ENCODE assay signal across 18 mouse cellular contexts in the genomic region with DNA sequence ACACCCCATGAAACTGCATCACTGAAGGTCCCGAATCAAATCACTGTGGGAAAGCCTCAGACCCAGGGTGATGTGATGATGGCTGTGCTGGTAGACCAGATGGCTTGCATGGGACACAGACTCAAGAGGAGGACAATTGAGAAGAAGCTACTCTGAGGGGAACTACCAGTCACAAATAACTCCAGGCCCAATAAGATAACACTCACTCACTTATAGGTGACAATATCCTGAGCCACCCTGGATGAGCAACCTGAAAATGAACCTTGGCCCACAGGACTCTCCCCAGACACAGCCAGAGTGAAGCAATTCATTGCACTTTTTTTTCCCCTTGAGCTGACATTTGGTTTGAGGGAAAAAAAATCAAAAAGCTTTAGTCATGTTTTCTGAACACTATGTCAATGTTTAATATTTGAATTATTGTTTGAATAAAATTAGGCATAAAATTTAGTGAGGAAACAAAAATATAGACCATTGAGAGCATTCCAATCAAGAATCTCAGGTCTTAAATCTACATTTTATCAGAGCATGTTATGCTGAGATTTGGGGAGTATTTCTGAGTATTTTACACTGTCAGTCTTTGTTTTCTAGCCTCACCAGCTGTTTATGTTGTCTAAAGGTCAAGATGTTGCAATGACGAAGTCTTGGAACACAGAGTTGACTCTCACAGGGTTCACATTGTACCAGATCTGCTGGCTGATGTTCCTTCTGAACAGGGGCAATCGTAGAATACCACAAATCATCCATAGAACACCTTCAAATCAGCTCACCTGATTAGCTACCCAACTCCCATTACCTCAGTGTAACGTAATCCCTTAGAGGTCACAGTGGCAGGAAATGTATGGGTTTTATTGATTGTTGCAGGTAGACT.
DNase-seq lines count a peak whose midpoint lies in the region; ATAC-seq and TF ChIP-seq lines count a peak whose summit lies in the region.
"Had no signal": no experiment of that assay in that cellular context is flagged by ENCODE, and none has a peak within 500 bp of the region (broad histone marks: within the 10 kb centered on the region; RNA-seq: fewer than 3 reads in every experiment).

No protein-coding gene starts in this region.

- H3K4me1 ChIP-seq in heart, embryonic 10.5 days, result peaks cover 6% of the 10 kb centered on the region; the same call in 1 of the 2 replicates
- peaks cover 10% of the 10 kb centered on the region for H3K4me1 ChIP-seq in lung, embryonic 14.5 days (ENCODE audit: insufficient read depth)
- peaks cover 12% of the 10 kb centered on the region for H3K4me1 ChIP-seq in brown adipose tissue, adult 24 weeks (ENCODE audit: control insufficient read depth, insufficient read depth, insufficient read length, low read length)
- H3K4me1 ChIP-seq: forebrain, embryonic 12.5 days; megakaryocyte, embryonic 14.5 days had no signal

- intact Hi-C loops in heart, postnatal 14 days (cut with DNase I), result no loop called here

- no peaks in the 10 kb centered on the region for H3K27me3 ChIP-seq in heart, embryonic 10.5 days (ENCODE audit: insufficient read depth, poor library complexity, severe bottlenecking)
- no peaks in the 10 kb centered on the region for H3K27me3 ChIP-seq in lung, embryonic 14.5 days (ENCODE audit: insufficient read depth, low read length)
- H3K27me3 ChIP-seq: forebrain, embryonic 12.5 days; heart, embryonic 13.5 days; megakaryocyte, embryonic 14.5 days had no signal

- no peak for TF ChIP-seq CTCF in lung, embryonic 14.5 days (IDR thresholded peaks at IDR 0.05; ENCODE audit: low read depth)

- WGBS in heart, embryonic 10.5 days, result 85% methylated on average over 4 of the region's 4 CpGs
- 78% methylated on average over 4 of the region's 4 CpGs for WGBS in lung, embryonic 14.5 days

- no peak overlapping the region for H3K4me3 ChIP-seq in heart, embryonic 10.5 days
- no peak overlapping the region for H3K4me3 ChIP-seq in lung, embryonic 14.5 days (ENCODE audit: low read depth, low read length)
- H3K4me3 ChIP-seq in brown adipose tissue, adult 24 weeks (ENCODE audit: insufficient read depth, low read depth, low read length), result no peak overlapping the region
- H3K4me3 ChIP-seq: forebrain, embryonic 12.5 days; heart, embryonic 13.5 days; layer of hippocampus, adult 2 months; megakaryocyte, embryonic 14.5 days had no signal

- no peak overlapping the region for H3K4me2 ChIP-seq in lung, embryonic 14.5 days
- H3K4me2 ChIP-seq: forebrain, embryonic 12.5 days; heart, embryonic 13.5 days had no signal

- no peak overlapping the region for H3K9ac ChIP-seq in lung, embryonic 14.5 days
- H3K9ac ChIP-seq: forebrain, embryonic 12.5 days; heart, embryonic 13.5 days; liver, embryonic 14.5 days had no signal

- peak overlapping the region; percentile 42; the same call in 1 of the 2 replicates for H3K27ac ChIP-seq in heart, embryonic 10.5 days
- H3K27ac ChIP-seq in lung, embryonic 14.5 days (ENCODE audit: low read depth), result 0 out of 2 replicates have a peak overlapping the region, but pooled peaks have one; percentile 25
- peak overlapping the region; percentile 89 for H3K27ac ChIP-seq in brown adipose tissue, adult 24 weeks (replicated peaks; ENCODE audit: low read depth, low read length)
- H3K27ac ChIP-seq: forebrain, embryonic 12.5 days; heart, embryonic 13.5 days; layer of hippocampus, adult 2 months; liver, embryonic 14.5 days had no signal

- no peaks in the 10 kb centered on the region for H3K9me3 ChIP-seq in heart, embryonic 10.5 days
- H3K9me3 ChIP-seq in lung, embryonic 14.5 days (ENCODE audit: low read depth, low read length), result no peaks in the 10 kb centered on the region
- H3K9me3 ChIP-seq: forebrain, embryonic 12.5 days; megakaryocyte, embryonic 14.5 days had no signal

- no peak for ATAC-seq in lung, embryonic 14.5 days (ENCODE audit: insufficient read depth)
- ATAC-seq: hindbrain, embryonic 16.5 days had no signal

- no peaks in the 10 kb centered on the region for H3K36me3 ChIP-seq in heart, embryonic 10.5 days
- H3K36me3 ChIP-seq in lung, embryonic 14.5 days (ENCODE audit: insufficient read depth), result no peaks in the 10 kb centered on the region
- H3K36me3 ChIP-seq: forebrain, embryonic 12.5 days; heart, embryonic 13.5 days had no signal

- DNase-seq in heart, embryonic 10.5 days (ENCODE audit: low spot score), result no peak
- DNase-seq in heart, postnatal 14 days, result no peak
- peak; percentile 38 for DNase-seq in lung, embryonic 14.5 days
- DNase-seq in lung, postnatal 10 days, result no peak
- DNase-seq in lung, postnatal 25 days (ENCODE audit: low spot score), result peak; percentile 35
- no peak for DNase-seq in urinary bladder, adult 18-20 months (ENCODE audit: low spot score in 2 of 2)
- DNase-seq: cerebellum, adult 9-10 months; gastrocnemius, postnatal 14 days; heart, postnatal 4 days; kidney, adult 8-10 months; left cerebral cortex, postnatal 4 days had no signal

Comparison
In these comparisons a context has a peak if more than half of its experiments do, and no peak if none do; other contexts are left out.
1. DNase-seq: peak in lung, embryonic 14.5 days (single experiment) and lung, postnatal 25 days (single experiment); none in heart, embryonic 10.5 days (single experiment), heart, postnatal 14 days (0 of 2), lung, postnatal 10 days (single experiment) and urinary bladder, adult 18-20 months (0 of 2).
2. H3K27ac ChIP-seq: peak in every context shown above with its lines; median percentile 89 in brown adipose tissue, adult 24 weeks; 42 in heart, embryonic 10.5 days; 25 in lung, embryonic 14.5 days.